Mouse (Mus musculus): ENCODE measurements at regions not wholly inside any gene's neighbourhood (a gene's known extent, or its start where the extent isn't known, plus 50 kb on each side); places are given as distances from the start of the nearest gene placed in this dataset.

DNA sequence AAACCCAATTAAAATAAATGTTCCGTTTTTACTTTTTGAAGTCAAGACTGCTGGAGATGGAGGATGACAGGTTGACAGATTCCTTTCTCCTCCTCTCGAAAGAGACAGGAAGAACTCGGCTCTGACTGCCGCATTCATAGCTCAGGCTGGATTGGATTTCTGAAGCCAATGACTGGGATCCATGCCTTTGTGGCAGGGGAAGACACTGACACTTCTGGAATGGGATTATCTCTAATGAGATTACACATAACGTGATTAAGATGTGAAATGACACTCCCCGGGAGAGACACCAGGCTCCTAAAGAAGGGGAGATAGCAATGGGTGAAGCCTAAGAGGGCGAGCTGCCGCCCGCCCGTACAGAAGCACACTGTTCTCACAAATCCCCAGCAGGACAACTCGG, 89.9 kb downstream of the Id4 start:
- no peaks in the 10 kb centered on the region for H3K4me1 ChIP-seq (ENCODE audit: control insufficient read depth in 1 of 2, insufficient read depth in 2 of 2)
- dilution Hi-C loops (cut with MboI; ENCODE audit: extremely low pct_ligation_motif_present, extremely low pct_unique_long_range_greater_than_20kb, low sequenced_read_pairs) = no loop called here
- in situ Hi-C loops (cut with MboI; ENCODE audit: low pct_ligation_motif_present, low pct_unique_long_range_greater_than_20kb, low sequenced_read_pairs) = no loop called here
- peaks cover 28% of the 10 kb centered on the region for H3K9me3 ChIP-seq (replicated peaks; ENCODE audit: low read length)
- no peak overlapping the region for H3K27ac ChIP-seq (ENCODE audit: insufficient read depth, low read depth)
- TF ChIP-seq POLR2AphosphoS2 (IDR thresholded peaks at IDR 0.05; ENCODE audit: low read depth, low read length) = no peak
- TF ChIP-seq JUND (conservative IDR thresholded peaks at IDR 0.05; ENCODE audit: low read depth, low read length) = no peak
- TF ChIP-seq IRF4 (IDR thresholded peaks at IDR 0.05; ENCODE audit: low read depth, low read length) = no peak
- TF ChIP-seq NELFE (IDR thresholded peaks at IDR 0.05; ENCODE audit: low read depth, low read length) = no peak
- TF ChIP-seq CHD2 (IDR thresholded peaks at IDR 0.05; ENCODE audit: low read length) = no peak
- no peak for TF ChIP-seq ETS1 (conservative IDR thresholded peaks at IDR 0.05; ENCODE audit: low read depth, low read length)
- TF ChIP-seq MAFK (IDR thresholded peaks at IDR 0.05; ENCODE audit: insufficient replicate concordance, low read length) = no peak
- no peak for TF ChIP-seq USF1 (IDR thresholded peaks at IDR 0.05; ENCODE audit: low read depth, low read length)
- no peak for TF ChIP-seq UBTF (IDR thresholded peaks at IDR 0.05; ENCODE audit: low read depth, low read length)
- no peak for TF ChIP-seq MYC (IDR thresholded peaks at IDR 0.05; ENCODE audit: low read depth, low read length)
- H3K36me3 ChIP-seq (replicated peaks in 1 of 2; ENCODE audit: control insufficient read depth in 1 of 2, insufficient read depth in 1 of 2, low read length in 1 of 2) = no peaks in the 10 kb centered on the region
- no peaks in the 10 kb centered on the region for H3K27me3 ChIP-seq (replicated peaks)
- H3K9ac ChIP-seq (ENCODE audit: insufficient read depth, low read depth) = no peak overlapping the region
- H3K79me2 ChIP-seq (replicated peaks; ENCODE audit: control insufficient read depth, extremely low read depth, insufficient read depth, poor library complexity, severe bottlenecking) = no peaks in the 10 kb centered on the region
- H3K4me2 ChIP-seq (ENCODE audit: insufficient read depth, low read depth, poor library complexity, severe bottlenecking) = no peak overlapping the region
- no peak for DNase-seq (ENCODE audit: extremely low read depth)
- H3K4me3 ChIP-seq (replicated peaks in 1 of 3; ENCODE audit: low read depth in 2 of 3, low read length in 2 of 3, poor library complexity in 1 of 3) = no peak overlapping the region

DNA sequence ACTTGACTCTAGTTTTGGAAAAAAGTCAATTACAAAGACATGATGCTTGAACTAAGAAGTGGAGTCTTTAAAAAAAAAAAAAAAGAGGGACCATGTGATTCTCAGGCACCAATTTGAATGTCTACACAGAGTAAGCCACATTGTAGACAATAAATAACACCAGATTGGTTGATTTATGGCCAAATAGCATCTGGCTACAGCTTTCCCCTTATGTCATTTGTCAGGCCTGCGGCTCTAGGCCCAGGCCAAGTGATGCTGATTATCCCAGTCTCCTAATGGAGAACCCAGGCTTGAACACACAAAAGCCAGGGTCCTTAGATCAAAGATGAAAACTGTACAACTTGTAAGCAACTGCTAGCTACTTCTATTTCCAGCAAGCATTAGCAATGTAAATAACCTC, 96.1 kb downstream of the Id4 start:
- no peak for TF ChIP-seq EP300 (IDR thresholded peaks at IDR 0.05; ENCODE audit: low read length)
- TF ChIP-seq KAT2A (IDR thresholded peaks at IDR 0.05; ENCODE audit: insufficient replicate concordance, low read length) = no peak
- no peak for TF ChIP-seq CTCF (conservative IDR thresholded peaks at IDR 0.05 in 1 of 2, IDR thresholded peaks at IDR 0.05 in 1 of 2; ENCODE audit: low read depth in 2 of 2, low read length in 2 of 2)
- no peak for TF ChIP-seq MAZ (IDR thresholded peaks at IDR 0.05; ENCODE audit: low read depth, low read length)
- TF ChIP-seq USF1 (IDR thresholded peaks at IDR 0.05; ENCODE audit: low read depth, low read length) = no peak
- no peak for TF ChIP-seq RCOR1 (conservative IDR thresholded peaks at IDR 0.05; ENCODE audit: low read depth, low read length)
- TF ChIP-seq MYC (IDR thresholded peaks at IDR 0.05; ENCODE audit: low read depth, low read length) = no peak
- no peak for TF ChIP-seq ZNF384 (IDR thresholded peaks at IDR 0.05; ENCODE audit: low read depth, low read length)
- TF ChIP-seq IRF4 (IDR thresholded peaks at IDR 0.05; ENCODE audit: low read depth, low read length) = no peak
- TF ChIP-seq BHLHE40 (IDR thresholded peaks at IDR 0.05; ENCODE audit: low read depth, low read length) = no peak
- TF ChIP-seq GABPA (IDR thresholded peaks at IDR 0.05; ENCODE audit: insufficient replicate concordance, low read depth, low read length) = no peak
- no peak for TF ChIP-seq ELF1 (IDR thresholded peaks at IDR 0.05; ENCODE audit: low read depth, low read length)
- no peak for TF ChIP-seq MEF2A (IDR thresholded peaks at IDR 0.05; ENCODE audit: borderline replicate concordance, low read depth, low read length)
- TF ChIP-seq POLR2AphosphoS2 (IDR thresholded peaks at IDR 0.05; ENCODE audit: low read depth, low read length) = no peak
- TF ChIP-seq E2F4 (IDR thresholded peaks at IDR 0.05; ENCODE audit: insufficient replicate concordance, low read depth, low read length) = no peak
- no peak for TF ChIP-seq ZMIZ1 (IDR thresholded peaks at IDR 0.05; ENCODE audit: low read depth, low read length)
- in situ Hi-C loops (cut with MboI; ENCODE audit: low pct_ligation_motif_present, low pct_unique_long_range_greater_than_20kb, low sequenced_read_pairs) = no loop called here
- H3K27me3 ChIP-seq (replicated peaks) = no peaks in the 10 kb centered on the region
- H3K79me2 ChIP-seq (replicated peaks; ENCODE audit: control insufficient read depth, extremely low read depth, insufficient read depth, poor library complexity, severe bottlenecking) = no peaks in the 10 kb centered on the region
- no peak overlapping the region for H3K9ac ChIP-seq (ENCODE audit: insufficient read depth, low read depth)
- no peak for DNase-seq (ENCODE audit: extremely low read depth)
- no peaks in the 10 kb centered on the region for H3K36me3 ChIP-seq (replicated peaks in 1 of 2; ENCODE audit: control insufficient read depth in 1 of 2, insufficient read depth in 1 of 2, low read length in 1 of 2)
- H3K4me3 ChIP-seq (replicated peaks in 1 of 3; ENCODE audit: low read depth in 2 of 3, low read length in 2 of 3, poor library complexity in 1 of 3) = no peak overlapping the region
- H3K27ac ChIP-seq (ENCODE audit: insufficient read depth, low read depth) = no peak overlapping the region
- dilution Hi-C loops (cut with MboI; ENCODE audit: extremely low pct_ligation_motif_present, extremely low pct_unique_long_range_greater_than_20kb, low sequenced_read_pairs) = no loop called here
- no peak overlapping the region for H3K4me2 ChIP-seq (ENCODE audit: insufficient read depth, low read depth, poor library complexity, severe bottlenecking)
- H3K9me3 ChIP-seq (replicated peaks; ENCODE audit: low read length) = peaks cover 26% of the 10 kb centered on the region
- no peaks in the 10 kb centered on the region for H3K4me1 ChIP-seq (ENCODE audit: control insufficient read depth in 1 of 2, insufficient read depth in 2 of 2)
